Mouse (Mus musculus): ENCODE measurements at regions not wholly inside any gene's neighbourhood (a gene's known extent, or its start where the extent isn't known, plus 50 kb on each side); places are given as distances from the start of the nearest gene placed in this dataset.

DNA sequence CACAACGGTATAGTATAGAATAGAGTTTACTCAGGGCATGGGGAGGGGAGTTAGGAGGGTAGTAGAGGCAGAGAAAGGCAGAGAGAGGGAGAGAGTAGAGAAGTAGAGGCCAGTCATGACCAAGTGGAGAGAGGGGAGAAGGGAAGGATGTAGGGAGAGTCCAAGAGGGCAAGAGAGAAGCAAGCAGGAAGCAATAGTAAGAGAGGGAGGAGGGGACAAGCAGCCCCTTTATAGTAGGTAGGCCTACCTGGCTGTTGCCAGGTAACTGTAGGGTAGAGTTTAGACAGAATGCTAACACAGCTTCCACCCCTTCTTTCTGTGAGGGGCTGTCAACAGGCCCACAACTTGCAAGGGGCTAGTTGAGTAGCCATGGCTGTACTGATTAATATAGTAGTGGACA lies 69.2 kb upstream of the Tpm1 start:
- TF ChIP-seq CTCF (IDR thresholded peaks at IDR 0.05; ENCODE audit: extremely low read depth, insufficient read length, insufficient replicate concordance, low read depth, low read length) = no peak
- no peak for TF ChIP-seq POLR2A (IDR thresholded peaks at IDR 0.05; ENCODE audit: low read depth, low read length)
- H3K36me3 ChIP-seq (ENCODE audit: control insufficient read depth, insufficient read depth, low read length) = no peaks in the 10 kb centered on the region
- H3K4me1 ChIP-seq (ENCODE audit: control insufficient read depth, insufficient read depth, insufficient read length, low read length) = peaks cover 37% of the 10 kb centered on the region
- H3K27me3 ChIP-seq (ENCODE audit: control insufficient read depth, insufficient read depth, low read length) = no peaks in the 10 kb centered on the region
- 71% methylated on average over 1 of the region's 1 CpGs for WGBS
- H3K27ac ChIP-seq (ENCODE audit: insufficient read depth, low read depth, low read length) = peak overlapping the region; percentile 87
- H3K4me3 ChIP-seq (ENCODE audit: low read depth, low read length) = no peak overlapping the region

DNA sequence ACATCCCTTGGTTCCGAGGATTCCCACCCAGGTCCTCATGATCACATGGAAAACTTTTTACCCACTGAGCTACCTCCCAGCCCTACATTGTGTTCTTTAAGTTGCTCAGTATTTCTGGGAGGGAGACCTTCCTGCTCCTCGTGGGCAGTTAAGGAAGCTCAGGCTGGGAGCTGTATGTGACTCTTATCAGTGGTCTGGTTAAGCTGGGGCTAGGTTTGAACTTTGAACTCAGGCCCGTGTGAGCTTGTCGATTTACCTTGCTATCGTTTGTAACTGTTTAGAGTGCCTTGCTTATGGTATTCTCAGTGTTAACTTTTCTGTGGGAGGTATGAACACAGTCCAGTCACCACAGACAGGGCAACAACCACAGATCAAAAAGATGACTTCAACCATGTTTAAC lies 68.4 kb upstream of the Tpm1 start:
- Histone ChIP-seq H3K4me3 (ENCODE audit: low read depth, low read length) (no peak overlapping the region), H3K4me1 (ENCODE audit: control insufficient read depth, insufficient read depth, insufficient read length, low read length) (peaks cover 37% of the 10 kb centered on the region), H3K27ac (ENCODE audit: insufficient read depth, low read depth, low read length) (peak overlapping the region; percentile 87), H3K27me3 (ENCODE audit: control insufficient read depth, insufficient read depth, low read length) (no peaks in the 10 kb centered on the region), H3K36me3 (ENCODE audit: control insufficient read depth, insufficient read depth, low read length) (no peaks in the 10 kb centered on the region)
- TF ChIP-seq POLR2A (IDR thresholded peaks at IDR 0.05; ENCODE audit: low read depth, low read length) = no peak
- peak; percentile 20; the same call in 1 of the 2 replicates for TF ChIP-seq CTCF (IDR thresholded peaks at IDR 0.05; ENCODE audit: extremely low read depth, insufficient read length, insufficient replicate concordance, low read depth, low read length)
- 32% methylated on average over 5 of the region's 5 CpGs for WGBS

DNA sequence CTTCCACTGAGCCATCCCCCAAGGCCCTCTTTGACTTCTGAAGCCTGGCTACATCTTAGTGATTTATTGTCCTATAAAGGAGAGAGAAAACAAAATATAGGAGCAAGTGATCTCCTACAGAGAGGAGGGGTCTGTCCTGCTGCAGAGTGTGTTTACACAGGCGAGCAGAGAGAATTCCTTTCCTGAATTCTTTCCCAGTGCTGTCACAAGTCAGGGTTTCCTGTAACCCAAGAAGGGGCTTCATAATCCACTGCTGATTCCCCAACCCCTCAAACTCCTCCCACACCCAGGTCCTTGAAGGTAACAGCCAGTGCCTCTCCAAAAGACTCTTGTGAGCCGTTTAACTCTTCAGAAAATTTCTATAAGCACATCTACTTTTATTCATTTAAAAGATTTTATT lies 66.8 kb upstream of the Tpm1 start:
- WGBS = 66% methylated on average over 2 of the region's 2 CpGs
- TF ChIP-seq CTCF (IDR thresholded peaks at IDR 0.05; ENCODE audit: extremely low read depth, insufficient read length, insufficient replicate concordance, low read depth, low read length) = no peak
- no peak for TF ChIP-seq POLR2A (IDR thresholded peaks at IDR 0.05; ENCODE audit: low read depth, low read length)
- Histone ChIP-seq H3K27me3 (ENCODE audit: control insufficient read depth, insufficient read depth, low read length) (no peaks in the 10 kb centered on the region), H3K4me3 (ENCODE audit: low read depth, low read length) (no peak overlapping the region), H3K27ac (ENCODE audit: insufficient read depth, low read depth, low read length) (no peak overlapping the region), H3K36me3 (ENCODE audit: control insufficient read depth, insufficient read depth, low read length) (no peaks in the 10 kb centered on the region), H3K4me1 (ENCODE audit: control insufficient read depth, insufficient read depth, insufficient read length, low read length) (peaks cover 26% of the 10 kb centered on the region)

DNA sequence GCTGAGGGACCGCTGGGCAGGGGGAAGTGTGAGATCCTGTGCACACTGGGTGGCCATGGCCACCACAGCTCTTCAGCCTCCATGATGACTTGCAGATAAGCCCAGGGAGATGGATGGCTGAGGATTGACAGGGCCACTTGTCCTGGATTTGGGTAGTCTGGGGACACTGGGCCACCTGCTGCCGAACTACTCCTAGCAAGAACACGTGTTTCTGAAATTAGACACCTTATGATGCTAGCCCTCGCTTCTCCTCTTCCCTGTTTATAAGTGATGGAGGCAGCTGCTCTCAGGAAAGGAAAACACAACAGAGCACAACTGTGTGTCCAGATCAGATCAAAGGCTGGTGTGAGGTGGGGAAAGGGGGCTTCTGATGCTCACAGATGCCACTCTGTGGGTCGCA lies 64.9 kb upstream of the Tpm1 start:
- TF ChIP-seq CTCF (IDR thresholded peaks at IDR 0.05; ENCODE audit: extremely low read depth, insufficient read length, insufficient replicate concordance, low read depth, low read length) = no peak
- no peak for TF ChIP-seq POLR2A (IDR thresholded peaks at IDR 0.05; ENCODE audit: low read depth, low read length)
- Histone ChIP-seq H3K27me3 (ENCODE audit: control insufficient read depth, insufficient read depth, low read length) (no peaks in the 10 kb centered on the region), H3K4me3 (ENCODE audit: low read depth, low read length) (no peak overlapping the region), H3K27ac (ENCODE audit: insufficient read depth, low read depth, low read length) (no peak overlapping the region), H3K36me3 (ENCODE audit: control insufficient read depth, insufficient read depth, low read length) (no peaks in the 10 kb centered on the region), H3K4me1 (ENCODE audit: control insufficient read depth, insufficient read depth, insufficient read length, low read length) (peaks cover 16% of the 10 kb centered on the region)
- 86% methylated on average over 5 of the region's 5 CpGs for WGBS

DNA sequence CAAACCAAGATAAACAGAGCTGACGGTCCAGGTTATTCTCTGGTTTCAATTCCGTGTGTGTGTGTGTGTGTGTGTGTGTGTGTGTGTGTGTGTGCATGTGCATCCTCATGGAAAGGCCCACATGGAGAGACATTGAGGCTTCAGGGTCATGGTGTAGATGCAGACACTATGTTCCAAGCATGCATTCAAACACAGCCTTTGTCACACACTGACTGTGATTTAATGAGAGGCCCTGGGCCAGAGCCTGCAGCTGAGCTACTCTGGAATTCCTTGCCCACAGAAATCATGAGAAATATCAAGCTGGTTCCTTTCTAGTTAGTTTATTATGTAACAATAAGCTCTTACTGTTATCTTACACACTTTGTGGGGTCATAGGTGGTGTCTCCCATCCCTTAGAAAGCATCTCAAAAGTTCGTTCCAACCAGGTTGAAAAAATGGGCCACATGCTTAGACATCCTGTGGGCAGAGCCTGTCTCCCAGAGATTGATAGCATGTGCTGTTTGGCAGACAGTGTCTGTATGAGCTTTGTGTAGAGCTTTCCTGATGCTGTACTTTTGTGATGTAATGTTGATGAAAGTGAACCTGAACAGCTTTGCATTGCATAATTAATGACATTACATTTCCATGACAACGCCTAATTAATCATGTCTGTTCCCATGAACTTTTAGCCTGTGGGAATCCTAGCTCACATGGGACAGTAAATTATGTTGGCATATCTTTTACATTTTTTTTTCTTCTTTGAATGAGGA lies 62.8 kb upstream of the Tpm1 start:
- Histone ChIP-seq H3K27me3 (ENCODE audit: control insufficient read depth, insufficient read depth, low read length) (no peaks in the 10 kb centered on the region), H3K4me3 (ENCODE audit: low read depth, low read length) (no peak overlapping the region), H3K27ac (ENCODE audit: insufficient read depth, low read depth, low read length) (no peak overlapping the region), H3K4me1 (ENCODE audit: control insufficient read depth, insufficient read depth, insufficient read length, low read length) (no peaks in the 10 kb centered on the region), H3K36me3 (ENCODE audit: control insufficient read depth, insufficient read depth, low read length) (no peaks in the 10 kb centered on the region)
- WGBS = 88% methylated on average over 4 of the region's 4 CpGs
- TF ChIP-seq POLR2A (IDR thresholded peaks at IDR 0.05; ENCODE audit: low read depth, low read length) (no peak), CTCF (IDR thresholded peaks at IDR 0.05; ENCODE audit: extremely low read depth, insufficient read length, insufficient replicate concordance, low read depth, low read length) (no peak)

DNA sequence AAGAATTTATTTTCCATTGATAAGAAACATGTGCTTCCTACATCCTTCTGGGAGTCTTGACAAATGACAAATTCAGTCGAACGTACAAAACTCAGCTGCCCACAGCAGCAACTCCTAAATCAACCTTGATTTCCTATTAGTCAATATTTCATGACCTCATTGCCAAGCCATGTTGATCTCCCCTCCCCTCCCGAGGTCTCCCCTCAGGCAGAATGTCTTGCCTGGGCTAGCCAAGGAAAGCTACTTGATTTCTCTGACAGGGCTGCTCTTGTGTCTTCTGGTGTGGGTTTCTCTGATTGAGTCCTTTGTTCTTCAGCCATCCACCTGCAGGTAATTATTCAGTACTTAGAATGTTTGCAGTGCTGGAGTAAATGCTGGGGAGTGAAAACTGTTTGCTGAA lies 58.7 kb upstream of the Tpm1 start:
- Histone ChIP-seq H3K4me3 (ENCODE audit: low read depth, low read length) (no peak overlapping the region), H3K36me3 (ENCODE audit: control insufficient read depth, insufficient read depth, low read length) (no peaks in the 10 kb centered on the region), H3K27me3 (ENCODE audit: control insufficient read depth, insufficient read depth, low read length) (no peaks in the 10 kb centered on the region), H3K27ac (ENCODE audit: insufficient read depth, low read depth, low read length) (no peak overlapping the region), H3K4me1 (ENCODE audit: control insufficient read depth, insufficient read depth, insufficient read length, low read length) (no peaks in the 10 kb centered on the region)
- WGBS = 61% methylated on average over 3 of the region's 3 CpGs
- TF ChIP-seq CTCF (IDR thresholded peaks at IDR 0.05; ENCODE audit: extremely low read depth, insufficient read length, insufficient replicate concordance, low read depth, low read length) = no peak
- TF ChIP-seq POLR2A (IDR thresholded peaks at IDR 0.05; ENCODE audit: low read depth, low read length) = no peak

DNA sequence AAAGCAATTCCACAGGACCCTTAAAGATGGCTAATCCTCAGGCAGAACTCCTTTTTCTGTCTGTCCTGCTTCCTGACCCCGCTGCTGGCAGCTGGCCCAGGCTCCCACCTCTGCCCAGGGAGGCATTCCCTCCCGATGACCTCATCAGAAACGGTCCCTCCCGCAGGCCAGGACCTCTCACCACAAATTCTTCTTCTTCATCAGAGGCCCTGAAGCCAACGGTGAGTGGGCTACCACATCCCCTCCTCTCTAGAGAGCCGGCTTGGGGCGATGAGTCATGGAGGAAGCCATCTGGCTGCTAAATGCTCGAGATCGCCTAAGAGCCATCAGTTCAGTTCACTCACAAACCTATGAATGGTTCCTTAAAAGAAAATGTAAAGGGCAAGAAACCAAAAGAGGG lies 56.7 kb upstream of the Tpm1 start:
- Histone ChIP-seq H3K27ac (ENCODE audit: insufficient read depth, low read depth, low read length) (no peak overlapping the region), H3K4me3 (ENCODE audit: low read depth, low read length) (no peak overlapping the region), H3K4me1 (ENCODE audit: control insufficient read depth, insufficient read depth, insufficient read length, low read length) (no peaks in the 10 kb centered on the region), H3K36me3 (ENCODE audit: control insufficient read depth, insufficient read depth, low read length) (no peaks in the 10 kb centered on the region), H3K27me3 (ENCODE audit: control insufficient read depth, insufficient read depth, low read length) (no peaks in the 10 kb centered on the region)
- TF ChIP-seq POLR2A (IDR thresholded peaks at IDR 0.05; ENCODE audit: low read depth, low read length) = no peak
- no peak for TF ChIP-seq CTCF (IDR thresholded peaks at IDR 0.05; ENCODE audit: extremely low read depth, insufficient read length, insufficient replicate concordance, low read depth, low read length)
- WGBS = 40% methylated on average over 9 of the region's 9 CpGs

Data from small intestine, adult 2 months (tissue).